Mouse (Mus musculus) ovary, postnatal 36 days (tissue): ENCODE data around the gene Fbxw14.
"Not testable (repeated sequence)": the region's sequence is repeated elsewhere in the genome, so short reads cannot be mapped to it uniquely, and the experiment has no call there.

Experiments used
- DNase-seq: peaks from one replicate; pipeline ENCODE4 v3.0.0; 2022; ENCODE audit warnings: low spot score, mixed read lengths

Fbxw14 gene

DNA sequence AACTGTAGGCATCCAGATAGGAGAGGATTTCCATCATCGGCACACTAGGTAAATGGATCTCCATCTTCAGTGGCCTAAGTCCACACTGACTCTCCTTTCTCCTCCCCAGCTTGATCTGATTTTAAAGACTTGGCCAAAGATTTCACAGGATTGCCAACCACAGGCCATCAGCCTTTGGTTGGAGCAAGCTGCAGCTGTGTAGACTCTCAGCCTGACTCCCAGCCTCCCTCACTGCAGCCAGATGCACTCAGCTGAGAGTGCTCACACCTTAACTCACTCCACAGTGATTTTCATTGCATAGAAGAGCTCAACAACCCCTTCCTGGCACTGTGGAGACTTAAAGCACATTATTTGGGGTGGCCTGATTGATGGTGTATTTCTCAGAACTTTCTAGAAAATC is at the start of gene Fbxw14:
Gene Fbxw14 (minus strand): TSS at position 101 of the 400 bp plus-strand sequence.
- DNase-seq: not testable (repeated sequence)

DNA sequence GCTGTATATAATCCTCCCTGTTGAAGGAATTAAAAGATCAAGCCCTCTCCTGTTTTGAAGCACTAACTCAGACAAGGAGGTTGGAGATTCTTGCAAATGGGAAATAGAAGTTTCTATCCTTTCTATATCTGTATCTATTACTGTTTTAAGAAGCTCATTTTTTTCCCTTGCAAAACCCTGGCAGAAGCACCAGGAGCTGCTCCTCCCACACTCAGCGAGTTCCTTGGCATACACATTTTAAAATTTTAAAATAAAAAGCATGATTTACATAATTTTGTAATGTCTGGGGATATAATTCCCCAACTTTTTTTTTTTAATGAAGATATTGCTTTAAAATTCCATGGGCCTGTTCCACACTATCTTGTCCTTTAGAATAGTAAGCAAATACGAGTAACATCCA is 24.4 kb downstream of the Fbxw14 start:
- no peak for DNase-seq

DNA sequence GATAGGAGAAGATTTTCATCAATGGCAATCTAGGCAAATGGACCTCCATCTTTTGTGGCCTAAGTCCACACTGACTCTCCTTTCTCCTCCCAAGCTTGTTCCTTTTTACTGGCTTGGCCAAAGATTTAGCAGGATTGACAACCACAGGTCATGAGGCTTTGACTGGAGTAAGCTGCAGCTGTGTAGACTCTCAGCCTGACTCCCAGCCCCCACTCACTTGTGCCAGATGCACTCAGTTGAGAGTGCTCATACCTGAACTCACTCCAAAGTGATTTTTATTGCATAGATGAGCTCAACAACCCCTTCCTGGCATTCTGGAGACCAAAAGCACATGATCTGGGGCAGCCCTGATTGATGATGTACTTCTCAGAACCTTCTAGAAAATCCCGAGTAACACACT is 52.8 kb downstream of the Fbxw14 start, which contains the start of gene Fbxw20:
Gene Fbxw20 (minus strand): TSS at position 101 of the 400 bp plus-strand sequence.
- no peak for DNase-seq
